Mouse (Mus musculus): ENCODE data around the gene Eml3. TPM values are rescaled to one million over a fixed set of nuclear protein-coding genes. Genes with fewer than 3 reads are reported as not detected.
"Not testable (repeated sequence)": the region's sequence is repeated elsewhere in the genome, so short reads cannot be mapped to it uniquely, and the experiment has no call there.

The Eml3 gene
- polyA plus RNA-seq, 1 experiment from 2014 or later, result 12.8 TPM

GRCm38 (mm10) chr19:8965771-8966170 is 36.4 kb downstream of the Eml3 start:
- peaks cover 74% of the 10 kb centered on the region for H3K36me3 ChIP-seq
- peaks cover 24% of the 10 kb centered on the region for H3K4me1 ChIP-seq (replicated peaks)
- no peak for ATAC-seq (ENCODE audit: low FRiP score, low read depth)
- WGBS, result 84% methylated on average over 8 of the region's 8 CpGs
- H3K27ac ChIP-seq (replicated peaks), result peak overlapping the region; percentile 80; the same call in 1 of the 2 replicates
- H3K4me2 ChIP-seq, result peak overlapping the region; percentile 68
- H3K9ac ChIP-seq, result no peak overlapping the region
- no peaks in the 10 kb centered on the region for H3K27me3 ChIP-seq
- peak overlapping the region; percentile 79 for H3K4me3 ChIP-seq
- no peaks in the 10 kb centered on the region for H3K9me3 ChIP-seq

DNA sequence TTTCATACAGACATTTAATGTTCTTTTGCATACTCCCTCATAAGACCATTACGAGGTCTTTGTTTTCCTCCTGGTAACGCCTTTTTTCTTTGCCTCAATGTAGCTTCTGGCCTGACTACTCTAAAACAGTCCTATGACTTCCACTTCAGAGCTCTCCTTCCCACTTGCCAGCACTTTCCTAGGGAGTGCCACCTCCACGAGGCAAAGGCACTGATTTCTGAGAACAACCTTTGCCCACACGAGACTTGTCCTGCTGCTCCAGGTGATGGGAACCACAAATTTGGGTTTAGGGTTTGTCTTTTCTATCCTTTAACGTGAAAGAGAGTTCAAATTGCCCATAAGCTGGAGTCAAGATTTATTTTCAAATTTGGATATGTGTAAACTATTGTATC is 36.8 kb downstream of the Eml3 start:
- no peak for ATAC-seq (ENCODE audit: low FRiP score, low read depth)
- Histone ChIP-seq H3K27me3 (no peaks in the 10 kb centered on the region), H3K36me3 (peaks cover 74% of the 10 kb centered on the region), H3K4me3 (peak overlapping the region; percentile 79), H3K9ac (peak overlapping the region; percentile 37), H3K9me3 (no peaks in the 10 kb centered on the region), H3K4me2 (peak overlapping the region; percentile 68), H3K27ac (replicated peaks) (peak overlapping the region; percentile 80), H3K4me1 (replicated peaks) (peaks cover 24% of the 10 kb centered on the region)
- WGBS, result 48% methylated on average over 5 of the region's 5 CpGs

DNA sequence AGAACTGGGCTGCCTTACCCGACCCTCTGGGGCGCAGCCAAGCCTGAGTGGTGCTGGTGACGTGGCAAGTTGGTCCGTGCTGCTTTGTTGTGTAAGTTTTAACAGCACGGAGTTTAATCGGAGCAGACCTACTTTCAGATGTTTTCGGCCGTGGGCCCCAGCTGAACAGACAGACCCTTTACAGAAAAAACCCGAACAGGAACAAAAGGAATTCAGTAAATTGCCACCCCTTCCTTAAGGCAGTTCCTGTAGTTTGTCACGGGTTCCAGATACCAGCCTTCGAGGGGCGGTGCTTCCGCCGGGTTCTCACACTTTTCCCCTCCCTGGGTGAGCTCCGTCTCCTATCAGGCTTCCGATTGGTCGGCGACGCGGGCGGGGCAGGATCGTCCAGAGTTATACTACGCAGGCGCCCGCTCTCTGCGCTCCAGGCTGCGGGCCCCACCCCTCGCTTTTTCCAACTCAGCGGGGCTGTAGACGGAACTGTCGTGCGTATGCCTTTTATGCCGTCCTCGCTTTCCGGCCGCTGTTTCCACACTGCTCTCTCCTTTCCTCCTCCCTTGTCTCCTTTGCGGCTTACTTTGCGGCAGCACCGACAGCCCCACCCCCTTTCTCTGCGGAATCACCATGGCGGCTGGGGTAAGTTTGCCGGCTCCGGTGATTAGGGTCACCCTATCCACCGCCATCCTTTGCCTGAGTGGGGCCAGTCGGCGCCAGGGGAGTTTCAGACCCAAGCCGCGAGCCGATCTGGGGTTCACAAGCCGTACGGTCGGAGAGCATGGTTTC is 37.4 kb downstream of the Eml3 start, which contains the start of gene Eef1g:
Eef1g (plus strand) TSS at position 452 of the 783 bp plus-strand sequence.
- peak within 1 kb of the TSS; percentile 68 for H3K4me2 ChIP-seq
- under 1% methylated on average over 52 of the region's 52 CpGs for WGBS
- H3K36me3 ChIP-seq, result peaks cover 74% of the 10 kb centered on the region
- H3K27ac ChIP-seq (replicated peaks), result peak within 1 kb of the TSS; percentile 83
- peak within 1 kb of the TSS; percentile 79 for H3K4me3 ChIP-seq
- H3K4me1 ChIP-seq (replicated peaks), result peaks cover 24% of the 10 kb centered on the region
- peak; percentile 99 for ATAC-seq (ENCODE audit: low FRiP score, low read depth)
- peak within 1 kb of the TSS; percentile 77 for H3K9ac ChIP-seq
- H3K27me3 ChIP-seq, result no peaks in the 10 kb centered on the region
- no peaks in the 10 kb centered on the region for H3K9me3 ChIP-seq

DNA sequence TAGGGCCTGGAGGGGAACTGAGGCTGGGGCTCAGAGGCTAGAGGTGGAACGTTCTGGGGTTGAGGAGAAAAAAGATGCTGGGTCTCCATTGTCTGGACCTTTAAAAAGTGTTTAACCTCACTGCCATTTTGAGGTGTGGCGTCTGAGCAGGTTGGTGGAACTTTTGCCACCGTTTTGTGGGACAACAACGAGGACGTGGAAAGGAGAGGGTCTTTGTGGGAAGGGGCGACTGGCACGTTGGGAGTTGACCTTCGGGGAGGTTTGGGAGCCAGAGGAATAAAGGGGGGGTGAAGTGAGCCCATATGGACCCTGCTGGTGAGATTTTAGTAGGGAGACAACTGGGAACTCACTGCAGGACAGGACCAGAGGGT is 38.0 kb downstream of the Eml3 start:
- H3K4me3 ChIP-seq, result peak overlapping the region; percentile 79
- H3K27me3 ChIP-seq, result no peaks in the 10 kb centered on the region
- ATAC-seq (ENCODE audit: low FRiP score, low read depth), result 0 out of 2 replicates have a peak, but pooled peaks have one; percentile 2
- H3K9me3 ChIP-seq, result no peaks in the 10 kb centered on the region
- peak overlapping the region; percentile 83 for H3K27ac ChIP-seq (replicated peaks)
- peak overlapping the region; percentile 77 for H3K9ac ChIP-seq
- 0% methylated on average over 8 of the region's 8 CpGs for WGBS
- H3K4me2 ChIP-seq, result peak overlapping the region; percentile 68
- H3K36me3 ChIP-seq, result peaks cover 74% of the 10 kb centered on the region
- peaks cover 24% of the 10 kb centered on the region for H3K4me1 ChIP-seq (replicated peaks)

- WGBS, result 7% methylated on average over 9 of the region's 9 CpGs
- Histone ChIP-seq H3K4me1 (replicated peaks) (peaks cover 24% of the 10 kb centered on the region), H3K9ac (peak overlapping the region; percentile 77), H3K36me3 (peaks cover 74% of the 10 kb centered on the region), H3K9me3 (no peaks in the 10 kb centered on the region), H3K4me2 (peak overlapping the region; percentile 68), H3K27me3 (no peaks in the 10 kb centered on the region), H3K4me3 (peak overlapping the region; percentile 79), H3K27ac (replicated peaks) (peak overlapping the region; percentile 83)
- ATAC-seq (ENCODE audit: low FRiP score, low read depth), result no peak
Measured at GRCm38 (mm10) chr19:8967893-8968292, 38.5 kb downstream of the Eml3 start.

DNA sequence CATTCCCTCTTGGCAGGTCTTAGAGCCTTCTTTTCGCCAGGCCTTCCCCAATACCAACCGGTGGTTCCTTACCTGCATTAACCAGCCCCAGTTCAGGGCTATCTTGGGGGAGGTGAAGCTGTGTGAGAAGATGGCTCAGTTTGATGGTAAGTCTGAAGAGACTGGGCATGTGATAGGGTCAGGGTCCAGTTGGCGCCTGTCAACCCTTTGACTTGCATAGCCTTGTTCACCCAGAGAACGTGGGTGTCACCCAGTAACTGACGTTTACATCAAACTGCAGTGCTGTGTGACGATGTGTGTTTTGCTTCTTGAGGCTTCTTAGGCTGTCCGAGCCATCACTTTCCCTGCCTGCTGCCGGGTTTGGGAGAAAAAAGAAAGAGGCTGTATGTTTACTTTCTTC is 43.1 kb downstream of the Eml3 start:
- H3K27ac ChIP-seq (replicated peaks); H3K9me3 ChIP-seq; H3K4me3 ChIP-seq; H3K4me2 ChIP-seq; H3K9ac ChIP-seq; ATAC-seq (ENCODE audit: low FRiP score, low read depth); H3K27me3 ChIP-seq: not testable (repeated sequence)
- 91% methylated on average over 8 of the region's 8 CpGs for WGBS
- H3K36me3 ChIP-seq, result peaks cover 83% of the 10 kb centered on the region
- peaks cover 15% of the 10 kb centered on the region for H3K4me1 ChIP-seq (replicated peaks)

DNA sequence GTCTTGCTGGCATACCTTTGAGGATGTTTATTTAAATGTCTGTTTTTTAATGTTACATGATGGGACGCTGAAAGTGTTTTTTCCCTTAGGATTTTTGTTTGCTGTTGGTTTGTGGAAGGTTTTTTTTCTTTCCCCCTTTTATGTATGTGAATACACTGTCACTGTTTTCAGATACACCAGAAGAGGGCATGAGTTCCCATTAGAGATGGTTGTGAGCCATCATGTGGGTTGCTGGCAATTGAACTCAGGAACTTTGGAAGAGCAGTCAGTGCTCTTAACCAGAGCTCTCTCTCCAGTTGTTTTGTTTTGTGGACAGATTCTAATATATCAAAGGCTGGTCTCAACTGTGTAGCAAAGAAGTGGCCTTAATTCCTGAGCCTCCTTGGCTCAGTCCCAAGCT is 45.3 kb downstream of the Eml3 start:
- no peak overlapping the region for H3K27ac ChIP-seq (replicated peaks)
- ATAC-seq (ENCODE audit: low FRiP score, low read depth), result no peak
- H3K9ac ChIP-seq, result no peak overlapping the region
- H3K4me2 ChIP-seq, result no peak overlapping the region
- H3K4me1 ChIP-seq (replicated peaks), result no peaks in the 10 kb centered on the region
- no peaks in the 10 kb centered on the region for H3K9me3 ChIP-seq
- H3K27me3 ChIP-seq, result no peaks in the 10 kb centered on the region
- H3K4me3 ChIP-seq, result no peak overlapping the region
- peaks cover 93% of the 10 kb centered on the region for H3K36me3 ChIP-seq
- WGBS, result 91% methylated on average over 1 of the region's 1 CpGs

- no peaks in the 10 kb centered on the region for H3K27me3 ChIP-seq
- H3K4me3 ChIP-seq, result no peak overlapping the region
- H3K9me3 ChIP-seq, result no peaks in the 10 kb centered on the region
- ATAC-seq (ENCODE audit: low FRiP score, low read depth), result no peak
- WGBS, result 97% methylated on average over 2 of the region's 2 CpGs
- peaks cover 91% of the 10 kb centered on the region for H3K36me3 ChIP-seq
- no peak overlapping the region for H3K4me2 ChIP-seq
- no peaks in the 10 kb centered on the region for H3K4me1 ChIP-seq (replicated peaks)
- no peak overlapping the region for H3K9ac ChIP-seq
- H3K27ac ChIP-seq (replicated peaks), result no peak overlapping the region
Measured at GRCm38 (mm10) chr19:8975491-8975890, 46.1 kb downstream of the Eml3 start.

GRCm38 (mm10) chr19:8976535-8976934 is 47.2 kb downstream of the Eml3 start:
- H3K4me2 ChIP-seq, result no peak overlapping the region
- no peak overlapping the region for H3K9ac ChIP-seq
- 63% methylated on average over 3 of the region's 3 CpGs for WGBS
- H3K27me3 ChIP-seq, result no peaks in the 10 kb centered on the region
- peaks cover 81% of the 10 kb centered on the region for H3K36me3 ChIP-seq
- H3K9me3 ChIP-seq, result no peaks in the 10 kb centered on the region
- H3K4me3 ChIP-seq, result no peak overlapping the region
- 0 out of 2 replicates have a peak, but pooled peaks have one; percentile 55 for ATAC-seq (ENCODE audit: low FRiP score, low read depth)
- no peaks in the 10 kb centered on the region for H3K4me1 ChIP-seq (replicated peaks)
- H3K27ac ChIP-seq (replicated peaks), result no peak overlapping the region

DNA sequence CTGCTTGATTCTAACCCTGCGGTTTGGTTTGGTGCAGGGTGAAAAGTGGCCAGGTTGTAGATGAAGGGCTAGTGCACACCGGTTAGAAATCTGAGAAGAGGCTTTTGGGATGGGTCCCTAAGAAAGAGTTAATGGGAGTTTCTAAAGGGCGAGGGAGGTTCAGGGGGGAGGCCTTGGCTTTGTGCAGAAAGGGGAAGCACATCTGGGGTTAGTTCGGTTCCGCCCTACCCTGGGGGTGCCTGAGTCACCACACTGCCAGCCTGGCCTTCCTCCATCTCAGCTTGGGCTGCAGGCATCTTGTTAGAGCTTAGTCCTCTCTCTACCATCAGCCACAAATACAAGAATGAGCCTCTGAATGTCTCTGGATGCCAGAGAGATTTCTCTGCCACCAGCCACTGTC is 51.4 kb downstream of the Eml3 start:
- H3K4me3 ChIP-seq, result no peak overlapping the region
- H3K27ac ChIP-seq (replicated peaks), result no peak overlapping the region
- ATAC-seq (ENCODE audit: low FRiP score, low read depth), result no peak
- no peak overlapping the region for H3K9ac ChIP-seq
- no peaks in the 10 kb centered on the region for H3K27me3 ChIP-seq
- no peaks in the 10 kb centered on the region for H3K9me3 ChIP-seq
- peaks cover 39% of the 10 kb centered on the region for H3K36me3 ChIP-seq
- peaks cover 24% of the 10 kb centered on the region for H3K4me1 ChIP-seq (replicated peaks)
- 50% methylated on average over 5 of the region's 5 CpGs for WGBS
- H3K4me2 ChIP-seq, result no peak overlapping the region

- Histone ChIP-seq H3K4me3 (no peak overlapping the region), H3K4me1 (replicated peaks) (peaks cover 24% of the 10 kb centered on the region), H3K27me3 (no peaks in the 10 kb centered on the region), H3K27ac (replicated peaks) (no peak overlapping the region), H3K36me3 (peaks cover 37% of the 10 kb centered on the region), H3K4me2 (no peak overlapping the region), H3K9me3 (no peaks in the 10 kb centered on the region), H3K9ac (no peak overlapping the region)
- ATAC-seq (ENCODE audit: low FRiP score, low read depth), result no peak; the same call in 1 of the 2 replicates
- 65% methylated on average over 2 of the region's 2 CpGs for WGBS
Measured at GRCm38 (mm10) chr19:8981450-8982168, 52.3 kb downstream of the Eml3 start.

Data from hindbrain, embryonic 15.5 days (tissue).